Mouse (Mus musculus): ENCODE results near the gene Tac4. TPM values are rescaled to one million over a fixed set of nuclear protein-coding genes. Genes with fewer than 3 reads are reported as not detected.
A peak's percentile ranks its signal among the peaks of the same experiment; 100 is the strongest.

The Tac4 gene
- polyA plus RNA-seq, 3 experiments from 2014 or later: 0.47 TPM; not detected in 2

GRCm38 (mm10) chr11:95263816-95264454 lies 2.6 kb downstream of the Tac4 start:
- no peak for ATAC-seq

GRCm38 (mm10) chr11:95264455-95265013 lies 3.2 kb downstream of the Tac4 start:
- ATAC-seq: no peak

GRCm38 (mm10) chr11:95266540-95267245 lies 5.4 kb downstream of the Tac4 start:
- ATAC-seq: no peak

GRCm38 (mm10) chr11:95273661-95274060 lies 12.3 kb downstream of the Tac4 start:
- no peak for ATAC-seq

DNA sequence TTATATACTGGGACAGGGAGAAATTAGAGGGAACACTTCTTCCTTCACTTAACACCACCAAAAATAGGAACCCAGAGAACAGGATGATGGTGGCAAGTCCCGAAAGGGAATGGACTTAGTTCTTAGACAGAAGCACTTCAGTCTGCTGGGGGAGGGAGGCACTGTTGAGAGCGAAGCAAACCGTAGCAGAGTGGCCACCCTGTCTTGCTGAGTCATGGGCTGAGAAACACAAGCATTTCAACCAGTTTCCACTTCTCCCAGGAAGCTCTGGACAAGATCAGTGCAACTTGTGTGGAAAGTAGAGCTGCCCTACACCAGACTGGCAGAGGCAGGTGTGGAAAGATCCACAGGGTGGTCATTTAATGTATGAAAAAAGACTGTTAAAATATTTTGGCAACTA lies 13.3 kb downstream of the Tac4 start:
- no peak for ATAC-seq

DNA sequence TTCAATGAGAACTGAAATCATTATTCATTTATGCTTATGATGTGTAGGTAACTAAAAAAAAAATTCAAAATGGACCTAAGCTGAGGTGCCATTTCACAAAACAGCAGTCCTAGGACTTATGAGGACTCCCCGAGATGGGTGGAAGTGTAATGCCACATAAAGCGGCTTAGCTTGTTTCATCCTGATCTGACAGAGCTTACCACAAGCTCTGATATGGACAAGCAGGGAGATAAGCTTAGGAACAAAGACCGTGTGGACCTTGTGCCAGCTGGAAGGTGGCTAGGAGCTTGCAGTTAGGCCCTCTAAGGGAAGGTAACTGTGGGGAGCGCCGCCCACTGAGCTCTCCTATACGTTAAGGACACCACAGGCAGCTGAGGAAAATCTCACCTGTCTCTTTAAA lies 14.7 kb downstream of the Tac4 start:
- ATAC-seq: no peak

DNA sequence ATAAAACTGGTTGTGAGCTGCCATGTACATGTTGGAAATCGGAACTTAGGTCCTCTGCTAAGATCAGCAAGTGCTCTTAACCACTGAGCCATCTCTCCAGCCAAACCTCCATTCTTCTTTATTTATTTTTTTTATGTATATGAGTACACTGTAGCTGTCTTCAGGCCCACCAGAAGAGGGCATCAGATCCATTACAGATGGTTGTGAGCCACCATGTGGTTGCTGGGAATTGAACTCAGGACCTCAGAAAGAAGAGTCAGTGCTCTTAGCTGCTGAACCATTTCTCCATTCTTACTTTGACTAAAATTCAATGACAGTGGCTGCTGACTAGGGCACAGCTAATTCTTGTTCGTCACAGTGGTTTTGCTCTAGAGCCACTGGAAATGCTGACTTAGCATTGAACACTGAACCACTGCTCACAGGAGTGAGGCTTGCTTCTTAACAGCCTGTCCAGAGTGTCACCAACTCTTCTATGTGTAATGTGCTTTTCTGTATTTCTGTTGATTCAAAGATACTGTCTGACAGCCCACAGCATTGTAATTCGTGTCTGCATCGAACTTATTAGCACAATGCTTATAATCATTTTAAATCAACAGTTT lies 17.8 kb downstream of the Tac4 start:
- no peak for ATAC-seq

GRCm38 (mm10) chr11:95282331-95282730 lies 21.0 kb downstream of the Tac4 start:
- ATAC-seq: no peak

DNA sequence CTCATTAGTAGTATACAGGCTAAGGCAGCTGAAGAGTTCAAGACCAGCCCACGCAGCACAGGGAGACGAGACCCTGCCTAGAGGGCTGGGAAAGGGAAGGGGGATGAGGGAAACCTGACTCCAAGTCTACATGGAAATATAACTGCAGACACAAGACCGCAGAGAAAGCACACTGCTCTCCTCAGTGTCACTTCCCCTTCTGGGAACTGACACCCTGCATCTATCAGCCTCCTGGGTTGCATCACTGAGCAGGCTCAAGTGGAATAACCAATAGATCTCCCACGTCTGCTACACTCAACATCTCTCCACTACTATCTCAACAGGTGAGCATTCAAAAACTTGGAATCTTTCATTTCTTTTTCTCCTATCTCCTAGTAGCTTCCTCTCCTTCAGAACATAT lies 30.7 kb downstream of the Tac4 start:
- ATAC-seq: no peak

GRCm38 (mm10) chr11:95293017-95293624 lies 31.8 kb downstream of the Tac4 start:
- ATAC-seq: no peak

DNA sequence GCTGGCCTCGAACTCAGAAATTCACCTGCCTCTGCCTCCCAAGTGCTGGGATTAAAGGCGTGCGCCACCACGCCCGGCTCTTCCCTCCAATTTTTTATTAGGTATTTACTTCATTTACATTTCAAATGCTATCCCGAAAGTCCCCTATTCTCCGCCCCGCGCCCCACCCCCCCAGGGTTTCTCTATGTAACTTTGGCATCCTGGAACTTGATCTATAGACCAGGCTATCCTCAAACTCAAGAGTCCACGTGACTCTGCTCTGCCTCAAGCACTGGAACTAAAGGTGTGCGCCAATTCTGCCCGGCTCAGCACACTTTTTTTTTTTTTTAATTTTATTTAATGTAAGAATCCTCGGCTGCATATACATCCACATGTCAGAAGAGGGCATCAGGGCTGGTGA lies 34.4 kb downstream of the Tac4 start:
- no peak for ATAC-seq

DNA sequence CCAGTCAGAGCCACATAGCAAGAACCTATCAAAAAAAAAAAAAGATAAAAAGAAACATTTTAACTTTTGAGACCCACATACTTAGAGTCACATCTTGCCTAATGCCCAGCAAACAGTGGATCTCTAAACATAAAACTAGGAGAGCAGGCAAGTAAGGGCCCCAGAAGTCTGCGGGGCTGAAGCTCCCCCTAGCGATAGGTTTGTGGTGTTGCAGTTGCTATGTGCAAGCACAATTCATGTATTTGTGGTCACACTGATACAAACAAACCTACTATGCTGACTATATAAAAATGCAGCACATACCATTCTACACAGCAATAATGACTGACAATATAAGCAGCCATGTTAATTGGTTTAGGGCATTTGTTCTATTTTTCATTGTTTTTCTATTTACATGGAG lies 36.8 kb downstream of the Tac4 start:
- peak; percentile 68 for ATAC-seq

GRCm38 (mm10) chr11:95299886-95300285 lies 38.6 kb downstream of the Tac4 start:
- ATAC-seq: no peak

DNA sequence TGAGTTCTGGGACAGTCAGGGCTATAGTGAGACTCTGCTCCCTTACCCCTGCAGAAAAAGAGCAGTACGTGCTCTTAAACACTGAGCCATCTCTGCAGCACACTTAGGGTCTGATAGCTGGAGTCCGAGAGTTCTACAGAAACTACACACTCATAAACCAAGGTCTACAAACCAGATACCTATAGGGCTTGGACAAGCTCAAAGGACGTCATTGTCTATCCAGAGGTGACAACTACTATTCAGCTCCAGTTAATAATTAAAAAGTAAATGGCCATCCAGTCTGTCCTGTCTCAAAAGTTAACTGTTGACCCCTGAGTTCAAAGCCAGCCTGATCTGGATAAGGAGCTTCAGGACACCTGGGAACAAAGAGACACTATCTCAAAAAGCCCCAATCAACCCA lies 40.4 kb downstream of the Tac4 start:
- ATAC-seq: no peak

- no peak for ATAC-seq
Measured at GRCm38 (mm10) chr11:95305600-95305999, 44.3 kb downstream of the Tac4 start.

GRCm38 (mm10) chr11:95307526-95307925 lies 46.2 kb downstream of the Tac4 start:
- ATAC-seq: no peak

DNA sequence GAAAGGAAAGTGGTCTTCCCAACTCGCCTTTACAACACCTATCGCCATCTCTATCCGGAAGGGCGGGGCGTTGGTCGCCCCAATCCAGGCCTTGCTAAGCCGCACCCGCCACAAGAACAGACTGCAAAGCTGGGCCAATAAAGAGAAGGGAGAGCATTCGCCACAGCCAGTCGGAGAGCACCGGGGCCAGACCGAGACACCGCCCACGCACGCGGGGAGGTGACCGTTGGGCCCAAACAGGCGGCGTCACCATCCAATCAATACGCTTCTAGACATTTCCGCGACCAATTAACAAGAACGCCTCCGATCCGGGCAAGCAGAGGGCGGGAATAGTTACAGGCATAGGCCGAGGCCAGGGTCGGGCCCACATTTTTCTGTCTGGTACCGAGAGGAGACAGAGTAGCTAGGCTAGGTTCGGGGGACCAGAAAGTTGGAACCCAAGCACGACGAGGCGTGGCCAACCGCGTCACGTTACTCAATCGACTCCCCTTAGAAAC lies 48.2 kb downstream of the Tac4 start:
- ATAC-seq: peak; percentile 79

- ATAC-seq: peak; percentile 87
Measured at GRCm38 (mm10) chr11:95310007-95310647, 48.8 kb downstream of the Tac4 start, which contains the start of gene Kat7. TSS of gene Kat7 (minus strand) at chr11:95310246.

DNA sequence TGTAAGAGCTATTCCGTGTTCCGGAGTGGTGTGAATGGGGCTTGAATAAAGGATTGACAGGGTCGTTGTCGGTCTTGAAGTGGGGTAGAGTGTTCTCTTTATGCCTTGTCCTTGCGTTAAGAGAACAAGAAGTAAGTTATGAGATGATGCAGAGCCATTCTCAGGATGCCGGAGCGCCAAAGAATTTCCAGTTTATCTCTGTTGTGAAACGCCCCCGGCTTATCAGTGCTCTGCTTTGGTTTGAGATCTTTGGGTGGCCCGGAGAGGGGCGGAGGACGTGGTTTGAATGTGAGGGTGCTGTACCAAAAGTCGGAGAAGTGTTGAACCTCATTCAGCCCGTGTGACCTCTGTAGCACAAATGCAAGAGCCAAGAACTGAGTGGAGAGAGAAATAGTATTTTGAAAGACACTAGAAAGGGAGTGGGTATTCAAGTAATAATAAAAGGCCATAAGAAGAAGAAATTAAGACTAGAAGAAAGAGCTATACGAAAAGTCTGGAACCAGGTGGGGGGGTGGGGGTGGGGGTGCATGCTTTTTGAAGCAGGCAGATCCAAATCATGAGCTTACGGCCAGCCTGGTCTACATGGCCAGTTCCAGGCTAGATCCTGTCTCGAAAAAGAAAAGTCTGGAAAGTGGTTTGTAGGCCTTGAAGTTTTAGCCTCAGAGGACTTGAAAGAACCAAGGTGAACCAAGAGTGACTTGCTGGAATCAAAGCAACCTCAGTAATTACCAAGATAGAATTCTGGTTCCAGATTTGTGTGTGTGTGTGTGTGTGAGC lies 49.5 kb downstream of the Tac4 start:
- no peak for ATAC-seq

DNA sequence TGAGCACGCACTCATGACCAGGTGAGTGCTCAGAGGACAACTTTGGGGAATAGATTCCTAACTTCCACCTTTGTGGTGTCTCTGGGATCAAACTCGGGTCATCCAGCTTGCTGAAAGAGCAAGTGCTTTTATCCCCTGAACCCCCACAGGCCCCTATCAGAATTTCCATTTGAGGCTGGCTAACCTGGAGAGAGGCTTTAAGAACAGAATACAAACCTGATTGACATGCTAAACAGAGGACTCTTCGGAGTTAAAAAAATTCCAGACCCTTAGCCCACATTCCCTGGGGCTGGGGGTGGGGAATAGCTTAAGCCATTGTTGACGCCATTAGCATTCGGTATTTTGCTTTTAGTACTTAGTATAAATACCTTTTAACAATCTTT lies 50.1 kb downstream of the Tac4 start:
- ATAC-seq: no peak

GRCm38 (mm10) chr11:95315215-95315955 lies 54.1 kb downstream of the Tac4 start:
- no peak for ATAC-seq

Data from inflammation-experienced regulatory T-cells, adult 6 months (primary cell).